Mouse (Mus musculus) stomach, embryonic 16.5 days (tissue): ENCODE data around the gene Hspb6. TPM values are rescaled to one million over a fixed set of nuclear protein-coding genes. Genes with fewer than 3 reads are reported as not detected.

ENCODE experiments used
- ATAC-seq: fragments of 200-750 bp; cut with Nextera tagmentation; 2 replicates; pipeline ENCODE4 v1.8.0; 2017; ENCODE audit warnings: moderate number of reproducible peaks, moderate TSS enrichment; ENCODE audit not compliant: insufficient read depth, low FRiP score
- H3K27ac ChIP-seq: fragments of 300-500 bp; sonication (generic); 2 replicates; pipeline ENCODE4 v1.5.1; 2014; ENCODE audit warnings: low read length
- H3K27me3 ChIP-seq: fragments of 300-500 bp; sonication (generic); 2 replicates; pipeline ENCODE4 v1.6.1; 2014; ENCODE audit warnings: low read length, control low read depth, mixed read lengths; ENCODE audit not compliant: control insufficient read depth, insufficient read depth
- H3K36me3 ChIP-seq: fragments of 300-500 bp; sonication (generic); 2 replicates; pipeline ENCODE4 v1.6.1; 2014; ENCODE audit warnings: low read length; ENCODE audit not compliant: control insufficient read depth, insufficient read depth
- H3K4me1 ChIP-seq: fragments of 300-500 bp; sonication (generic); 2 replicates; pipeline ENCODE4 v1.6.1; 2014; ENCODE audit warnings: low read length, control low read depth, mixed read lengths; ENCODE audit not compliant: control insufficient read depth, insufficient read depth
- H3K4me2 ChIP-seq: fragments of 300-500 bp; sonication (generic); 2 replicates; pipeline ENCODE4 v1.6.1; 2014; ENCODE audit warnings: low read depth, low read length, mixed read lengths
- H3K4me3 ChIP-seq: fragments of 300-500 bp; sonication (generic); replicated peaks from 2 replicates; pipeline ENCODE4 v1.5.1; 2014; ENCODE audit warnings: mild to moderate bottlenecking, low read length
- H3K9ac ChIP-seq: fragments of 300-500 bp; sonication (generic); 2 replicates; pipeline ENCODE4 v1.6.1; 2014; ENCODE audit warnings: low read length
- H3K9me3 ChIP-seq: fragments of 300-500 bp; sonication (generic); replicated peaks from 2 replicates; pipeline ENCODE4 v1.6.1; 2016; ENCODE audit warnings: low read length, control low read depth; ENCODE audit not compliant: control insufficient read depth
- WGBS: fragments of 180-500 bp; shearing (Covaris S2); extraction: QIAGEN DNeasy Blood & Tissue Kit; methylation state at CpG from one replicate; pipeline ENCODE4 v1.1.7; 2014; 5-methylcytosine and 5-hydroxymethylcytosine counted together
- polyA plus RNA-seq: library from polyadenylated mRNA; unstranded; fragments of >200 nt; fragmentation: Nextera tagmentation; extraction: Ambion mirVana; gene quantifications from 2 replicates; pipeline ENCODE4 v1.2.1, GENCODE M21; 2015

Hspb6 gene
- polyA plus RNA-seq, 1 experiment from 2014 or later, result 69.8 TPM

GRCm38 (mm10) chr7:30526399-30526798 lies 25.6 kb upstream of the Hspb6 start:
- Histone ChIP-seq H3K4me3 (no peak overlapping the region), H3K27me3 (no peaks in the 10 kb centered on the region), H3K4me1 (peaks cover 10% of the 10 kb centered on the region), H3K27ac (peak overlapping the region; percentile 15; the same call in 1 of the 2 replicates), H3K9ac (peak overlapping the region; percentile 63), H3K36me3 (peaks cover 11% of the 10 kb centered on the region; the same call in 1 of the 2 replicates), H3K9me3 (no peaks in the 10 kb centered on the region), H3K4me2 (peak overlapping the region; percentile 35)
- 34% methylated on average over 17 of the region's 17 CpGs for WGBS
- ATAC-seq, result no peak

- Histone ChIP-seq H3K27me3 (no peaks in the 10 kb centered on the region), H3K9me3 (no peaks in the 10 kb centered on the region), H3K4me2 (no peak overlapping the region), H3K4me3 (no peak overlapping the region), H3K36me3 (peaks cover 11% of the 10 kb centered on the region; the same call in 1 of the 2 replicates), H3K9ac (peak overlapping the region; percentile 63; the same call in 1 of the 2 replicates), H3K4me1 (peaks cover 10% of the 10 kb centered on the region), H3K27ac (no peak overlapping the region)
- ATAC-seq, result no peak
- 82% methylated on average over 14 of the region's 14 CpGs for WGBS
These were observed 25.0 kb upstream of the Hspb6 start for GRCm38 (mm10) chr7:30526981-30527380.

DNA sequence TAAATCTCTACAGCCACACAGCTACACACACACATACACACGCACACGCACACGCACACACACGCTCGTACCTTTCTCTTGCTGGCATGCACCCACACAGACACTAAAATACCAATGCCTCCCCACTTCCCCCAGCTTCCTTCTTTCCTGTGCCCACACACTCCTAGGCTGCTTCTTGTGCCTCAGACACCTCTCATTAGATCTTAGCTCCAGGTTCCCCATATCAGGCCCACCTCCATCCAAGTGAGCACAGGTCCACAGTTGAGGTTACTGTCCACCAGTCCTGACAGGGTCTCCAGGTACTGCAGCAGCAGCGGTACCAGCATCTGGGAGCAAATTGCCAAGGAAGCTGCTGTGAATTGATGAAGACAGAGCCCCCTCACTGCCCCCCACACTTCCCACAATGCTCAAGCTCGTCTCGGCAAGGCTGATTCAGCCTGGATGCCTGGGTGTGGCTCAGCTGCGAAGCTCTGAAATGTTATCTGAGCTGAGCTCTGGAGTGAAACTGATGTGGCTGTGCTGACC lies 20.6 kb upstream of the Hspb6 start:
- WGBS, result 78% methylated on average over 9 of the region's 9 CpGs
- H3K27me3 ChIP-seq, result no peaks in the 10 kb centered on the region
- H3K4me1 ChIP-seq, result peaks cover 13% of the 10 kb centered on the region
- no peak overlapping the region for H3K4me2 ChIP-seq
- H3K4me3 ChIP-seq, result no peak overlapping the region
- peaks cover 11% of the 10 kb centered on the region; the same call in 1 of the 2 replicates for H3K36me3 ChIP-seq
- ATAC-seq, result no peak
- no peaks in the 10 kb centered on the region for H3K9me3 ChIP-seq
- H3K27ac ChIP-seq, result no peak overlapping the region
- peak overlapping the region; percentile 48; the same call in 1 of the 2 replicates for H3K9ac ChIP-seq

GRCm38 (mm10) chr7:30532931-30533330 lies 19.0 kb upstream of the Hspb6 start:
- 46% methylated on average over 8 of the region's 8 CpGs for WGBS
- no peak overlapping the region for H3K9ac ChIP-seq
- no peak overlapping the region for H3K4me3 ChIP-seq
- no peak overlapping the region for H3K27ac ChIP-seq
- H3K4me2 ChIP-seq, result 0 out of 2 replicates have a peak overlapping the region, but pooled peaks have one; percentile 13
- H3K27me3 ChIP-seq, result no peaks in the 10 kb centered on the region
- peaks cover 9% of the 10 kb centered on the region for H3K4me1 ChIP-seq
- H3K36me3 ChIP-seq, result peaks cover 11% of the 10 kb centered on the region; the same call in 1 of the 2 replicates
- no peaks in the 10 kb centered on the region for H3K9me3 ChIP-seq
- 0 out of 2 replicates have a peak, but pooled peaks have one; percentile 8 for ATAC-seq

DNA sequence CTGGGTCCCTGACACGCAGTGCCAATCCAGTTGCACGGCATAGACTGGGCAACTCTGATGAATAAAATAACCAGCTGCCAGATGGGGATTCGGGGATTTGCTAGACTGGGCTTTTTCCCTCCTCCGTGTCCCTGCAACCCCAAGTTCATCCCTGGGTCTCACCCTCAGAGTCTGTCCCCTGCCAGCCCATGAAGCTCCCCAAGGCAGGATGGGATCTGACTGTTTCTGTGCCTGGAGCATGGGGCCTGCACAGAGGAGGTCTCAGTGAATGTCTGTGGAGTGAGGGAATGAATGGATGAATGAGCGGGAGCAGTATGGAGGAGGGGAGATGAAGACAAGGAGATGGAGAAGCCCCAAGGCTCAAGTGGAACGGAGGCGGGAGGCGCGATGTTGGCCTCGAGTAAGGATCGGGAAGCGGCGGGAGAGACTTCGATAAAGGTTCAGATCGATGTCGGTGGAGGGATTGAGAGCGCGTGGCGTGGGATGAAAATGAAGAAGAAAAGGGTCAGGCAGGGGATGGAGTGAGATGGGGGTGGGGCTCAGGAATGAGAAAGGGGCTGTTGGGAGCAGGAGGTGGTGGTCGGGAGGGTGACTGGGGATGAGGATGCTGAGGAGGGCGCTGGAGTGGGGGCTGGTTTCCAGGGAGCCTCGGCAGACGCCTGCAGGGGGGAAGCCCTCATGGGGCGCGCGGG lies 17.9 kb upstream of the Hspb6 start:
- H3K27ac ChIP-seq, result no peak overlapping the region
- WGBS, result 9% methylated on average over 26 of the region's 26 CpGs
- peak; percentile 12 for ATAC-seq

GRCm38 (mm10) chr7:30534633-30535577 lies 17.1 kb upstream of the Hspb6 start, which contains the start of gene Arhgap33:
Arhgap33 (minus strand) TSS chr7:30535060.
- Histone ChIP-seq H3K4me3 (peak within 1 kb of the TSS; percentile 78), H3K27ac (peak within 1 kb of the TSS; percentile 4; the same call in 1 of the 2 replicates), H3K4me1 (peaks cover 9% of the 10 kb centered on the region), H3K36me3 (0 out of 2 replicates have a peak, but pooled peaks cover 4% of the 10 kb centered on the region), H3K9ac (peak within 1 kb of the TSS; percentile 80), H3K9me3 (no peaks in the 10 kb centered on the region), H3K27me3 (no peaks in the 10 kb centered on the region), H3K4me2 (peak within 1 kb of the TSS; percentile 73)
- ATAC-seq, result peak; percentile 95
- under 1% methylated on average over 74 of the region's 84 CpGs for WGBS

More for the DNA sequence above, 17.9 kb upstream of the Hspb6 start:
- H3K4me2 ChIP-seq, result peak overlapping the region; percentile 73
- H3K9me3 ChIP-seq, result no peaks in the 10 kb centered on the region
- peaks cover 9% of the 10 kb centered on the region for H3K4me1 ChIP-seq
- peak overlapping the region; percentile 78 for H3K4me3 ChIP-seq
- peak overlapping the region; percentile 80 for H3K9ac ChIP-seq
- peaks cover 11% of the 10 kb centered on the region; the same call in 1 of the 2 replicates for H3K36me3 ChIP-seq
- H3K27me3 ChIP-seq, result no peaks in the 10 kb centered on the region

GRCm38 (mm10) chr7:30540572-30540971 lies 11.4 kb upstream of the Hspb6 start:
- no peak overlapping the region for H3K4me3 ChIP-seq
- no peak overlapping the region for H3K4me2 ChIP-seq
- no peaks in the 10 kb centered on the region for H3K27me3 ChIP-seq
- no peaks in the 10 kb centered on the region for H3K36me3 ChIP-seq
- peaks cover 2% of the 10 kb centered on the region for H3K4me1 ChIP-seq
- no peaks in the 10 kb centered on the region for H3K9me3 ChIP-seq
- 90% methylated on average over 7 of the region's 7 CpGs for WGBS
- no peak for ATAC-seq
- H3K9ac ChIP-seq, result no peak overlapping the region
- H3K27ac ChIP-seq, result no peak overlapping the region

GRCm38 (mm10) chr7:30544327-30544726 lies 7.7 kb upstream of the Hspb6 start:
- ATAC-seq, result no peak
- no peak overlapping the region for H3K27ac ChIP-seq
- H3K36me3 ChIP-seq, result no peaks in the 10 kb centered on the region
- H3K4me3 ChIP-seq, result no peak overlapping the region
- H3K4me1 ChIP-seq, result no peaks in the 10 kb centered on the region
- no peak overlapping the region for H3K9ac ChIP-seq
- no peaks in the 10 kb centered on the region for H3K9me3 ChIP-seq
- WGBS, result 94% methylated on average over 2 of the region's 2 CpGs
- H3K4me2 ChIP-seq, result no peak overlapping the region
- H3K27me3 ChIP-seq, result no peaks in the 10 kb centered on the region
